Mouse (Mus musculus) olfactory bulb, adult 2 months (tissue): ENCODE results near the gene Sik1.

ENCODE experiments used
- CTCF ChIP-seq: fragments of 200-500 bp; IDR thresholded peaks from 2 replicates; pipeline ENCODE4 v1.5.1; 2012; ENCODE audit warnings: low read depth, mild to moderate bottlenecking, low read length, moderate library complexity; ENCODE audit not compliant: insufficient read depth
- POLR2A ChIP-seq: fragments of 200-500 bp; IDR thresholded peaks from 2 replicates; pipeline ENCODE4 v1.6.1; 2012; ENCODE audit warnings: mild to moderate bottlenecking, low read depth, low read length, moderate library complexity; ENCODE audit not compliant: insufficient read depth

DNA sequence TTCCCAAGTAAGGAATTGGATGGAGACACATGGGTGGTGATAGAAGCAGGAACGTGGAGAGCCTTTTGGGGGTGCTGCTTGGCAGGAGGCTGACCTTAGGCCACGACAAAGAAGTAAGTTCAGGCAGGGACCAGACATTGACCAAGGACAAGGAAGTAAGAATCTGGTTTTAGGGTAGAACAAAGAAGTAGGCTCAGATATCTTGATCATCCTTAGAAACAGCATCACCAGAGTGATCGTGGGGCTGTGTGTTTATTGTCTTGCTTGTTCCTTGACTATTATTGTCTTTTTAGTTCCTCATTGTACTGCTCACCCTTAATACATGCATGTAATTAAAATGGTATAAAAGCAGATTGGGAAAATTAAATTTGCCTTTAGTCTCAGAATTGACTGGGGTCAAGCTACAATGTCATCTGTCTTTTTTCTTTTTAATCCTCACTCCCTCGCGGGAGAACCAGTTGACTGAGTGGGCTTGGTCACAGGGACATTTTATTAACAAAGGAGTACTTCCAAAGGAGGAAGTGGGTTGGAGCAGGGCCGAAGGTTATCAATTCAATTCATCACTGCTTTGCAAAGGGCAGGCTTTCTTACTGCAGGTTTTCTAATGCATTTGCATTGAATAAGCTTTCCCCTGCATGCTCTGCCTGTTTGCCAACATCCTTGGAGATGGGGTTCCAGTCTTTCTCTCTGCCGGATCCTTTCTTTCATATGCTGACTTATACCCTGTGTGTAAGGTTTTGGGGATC lies 53.2 kb downstream of the Sik1 start:
- TF ChIP-seq CTCF: no peak
- no peak for TF ChIP-seq POLR2A
